Mouse (Mus musculus) lung, embryonic 16.5 days (tissue): ENCODE measurements at regions not wholly inside any gene's neighbourhood (a gene's known extent, or its start where the extent isn't known, plus 50 kb on each side); places are given as distances from the start of the nearest gene placed in this dataset.
"Not testable (repeated sequence)": the region's sequence is repeated elsewhere in the genome, so short reads cannot be mapped to it uniquely, and the experiment has no call there.

Experiments used
- ATAC-seq: fragments of 200-750 bp; cut with Nextera tagmentation; 2 replicates; pipeline ENCODE4 v1.8.0; 2017; ENCODE audit warnings: low read depth, mild to moderate bottlenecking, moderate library complexity
- H3K27ac ChIP-seq: fragments of 300-500 bp; sonication (generic); 2 replicates; pipeline ENCODE4 v1.5.1; 2014; ENCODE audit warnings: mild to moderate bottlenecking, control low read depth, low read length
- H3K27me3 ChIP-seq: fragments of 300-500 bp; sonication (generic); 2 replicates; pipeline ENCODE4 v1.6.1; 2014; ENCODE audit warnings: low read depth, low read length, mixed read lengths; ENCODE audit not compliant: control insufficient read depth, insufficient read depth
- H3K36me3 ChIP-seq: fragments of 300-500 bp; sonication (generic); 2 replicates; pipeline ENCODE4 v1.6.1; 2014; ENCODE audit warnings: low read length; ENCODE audit not compliant: control insufficient read depth, insufficient read depth
- H3K4me1 ChIP-seq: fragments of 300-500 bp; sonication (generic); replicated peaks from 2 replicates; pipeline ENCODE4 v1.6.1; 2014; ENCODE audit warnings: low read length, mixed read lengths; ENCODE audit not compliant: control insufficient read depth, insufficient read depth
- H3K4me2 ChIP-seq: fragments of 300-500 bp; sonication (generic); 2 replicates; pipeline ENCODE4 v1.6.1; 2014; ENCODE audit warnings: low read depth, low read length, control low read depth
- H3K4me3 ChIP-seq: fragments of 300-500 bp; sonication (generic); 2 replicates; pipeline ENCODE4 v1.5.1; 2014; ENCODE audit warnings: mild to moderate bottlenecking, low read length, control low read depth
- H3K9ac ChIP-seq: fragments of 300-500 bp; sonication (generic); 2 replicates; pipeline ENCODE4 v1.6.1; 2014; ENCODE audit warnings: low read length, control low read depth
- H3K9me3 ChIP-seq: fragments of 300-500 bp; sonication (generic); 2 replicates; pipeline ENCODE4 v1.6.1; 2016; ENCODE audit warnings: low read length; ENCODE audit not compliant: control insufficient read depth
- WGBS: fragments of 180-500 bp; shearing (Covaris S2); extraction: QIAGEN DNeasy Blood & Tissue Kit; methylation state at CpG from one replicate; pipeline ENCODE4 v1.1.7; 2014; 5-methylcytosine and 5-hydroxymethylcytosine counted together

DNA sequence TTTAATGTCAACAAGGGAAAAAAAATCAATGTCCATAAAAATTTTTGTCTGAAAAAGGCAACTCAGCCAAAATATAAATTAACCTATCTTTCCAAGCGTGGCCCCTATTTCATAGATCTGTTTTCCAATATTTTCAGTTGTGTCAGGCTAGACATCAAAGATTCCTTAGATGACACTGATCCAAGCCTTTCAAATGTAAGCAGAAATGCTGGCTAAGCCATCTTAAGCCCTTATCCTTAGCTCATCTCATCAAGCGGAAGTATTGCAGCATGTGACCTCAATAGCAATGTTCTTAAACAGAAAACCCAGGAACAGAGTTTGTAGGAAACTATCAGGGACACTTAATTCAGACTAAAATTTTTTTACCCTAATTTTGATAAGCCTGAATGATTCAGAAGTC lies 327.8 kb upstream of the Cypt12 start:
- H3K4me2 ChIP-seq, result no peak overlapping the region
- no peaks in the 10 kb centered on the region for H3K4me1 ChIP-seq
- H3K9ac ChIP-seq, result no peak overlapping the region
- H3K9me3 ChIP-seq, result no peaks in the 10 kb centered on the region
- 77% methylated on average over 2 of the region's 2 CpGs for WGBS
- no peak overlapping the region for H3K27ac ChIP-seq
- ATAC-seq, result no peak
- H3K27me3 ChIP-seq, result no peaks in the 10 kb centered on the region
- no peaks in the 10 kb centered on the region for H3K36me3 ChIP-seq
- no peak overlapping the region for H3K4me3 ChIP-seq

DNA sequence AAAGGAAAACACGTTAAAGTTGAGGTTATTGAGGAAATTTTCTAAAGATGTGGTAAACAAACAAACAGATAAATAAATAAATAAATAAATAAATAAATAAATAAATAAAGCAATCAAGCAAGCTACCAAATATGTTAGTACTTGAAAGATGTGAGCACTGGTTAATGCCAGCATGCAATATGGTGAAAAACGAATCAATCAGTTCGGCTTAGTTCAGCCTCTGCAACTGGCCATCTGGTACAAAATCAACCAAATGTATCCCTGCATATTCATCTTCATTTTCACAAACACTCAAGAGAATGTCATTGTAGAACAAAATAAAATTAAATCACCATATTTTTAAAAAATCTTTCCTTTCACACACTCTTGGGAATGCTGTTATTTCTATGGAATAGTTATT lies 315.7 kb upstream of the Cypt12 start:
- H3K4me3 ChIP-seq, result no peak overlapping the region
- no peak overlapping the region for H3K9ac ChIP-seq
- H3K27ac ChIP-seq, result no peak overlapping the region
- no peaks in the 10 kb centered on the region for H3K9me3 ChIP-seq
- H3K4me2 ChIP-seq, result no peak overlapping the region
- no peaks in the 10 kb centered on the region for H3K36me3 ChIP-seq
- 81% methylated on average over 3 of the region's 3 CpGs for WGBS
- no peaks in the 10 kb centered on the region for H3K27me3 ChIP-seq
- no peaks in the 10 kb centered on the region for H3K4me1 ChIP-seq
- no peak for ATAC-seq

DNA sequence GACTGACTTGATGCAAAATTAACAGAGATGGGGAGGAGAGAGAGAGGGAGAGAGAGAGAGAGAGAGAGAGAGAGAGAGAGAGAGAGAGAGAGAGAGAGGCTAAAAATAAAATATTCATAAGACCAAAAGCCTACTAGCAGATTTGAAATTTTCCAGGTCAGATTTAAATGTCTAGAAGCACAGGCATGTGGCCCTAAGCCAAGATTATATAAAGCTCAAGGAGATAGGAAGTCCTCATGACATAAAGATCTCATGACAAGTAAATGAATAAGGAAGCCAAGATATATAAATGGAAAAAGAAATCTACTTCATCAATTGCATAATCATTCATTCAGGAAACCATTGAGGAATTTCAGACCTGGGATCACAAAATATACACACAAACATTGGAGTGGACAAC lies 311.9 kb upstream of the Cypt12 start:
- no peak overlapping the region for H3K27ac ChIP-seq
- no peaks in the 10 kb centered on the region for H3K4me1 ChIP-seq
- no peak overlapping the region for H3K4me2 ChIP-seq
- no peaks in the 10 kb centered on the region for H3K9me3 ChIP-seq
- no peak overlapping the region for H3K4me3 ChIP-seq
- no peak overlapping the region for H3K9ac ChIP-seq
- no peaks in the 10 kb centered on the region for H3K36me3 ChIP-seq
- no peak for ATAC-seq
- no peaks in the 10 kb centered on the region for H3K27me3 ChIP-seq

- H3K4me3 ChIP-seq, H3K27me3 ChIP-seq, H3K4me1 ChIP-seq, ATAC-seq, H3K9ac ChIP-seq, H3K36me3 ChIP-seq, H3K4me2 ChIP-seq, H3K9me3 ChIP-seq, H3K27ac ChIP-seq: not testable (repeated sequence)
- WGBS, result 79% methylated on average over 2 of the region's 2 CpGs
Measured at GRCm38 (mm10) chr3:17659988-17660387, 288.2 kb upstream of the Cypt12 start.

DNA sequence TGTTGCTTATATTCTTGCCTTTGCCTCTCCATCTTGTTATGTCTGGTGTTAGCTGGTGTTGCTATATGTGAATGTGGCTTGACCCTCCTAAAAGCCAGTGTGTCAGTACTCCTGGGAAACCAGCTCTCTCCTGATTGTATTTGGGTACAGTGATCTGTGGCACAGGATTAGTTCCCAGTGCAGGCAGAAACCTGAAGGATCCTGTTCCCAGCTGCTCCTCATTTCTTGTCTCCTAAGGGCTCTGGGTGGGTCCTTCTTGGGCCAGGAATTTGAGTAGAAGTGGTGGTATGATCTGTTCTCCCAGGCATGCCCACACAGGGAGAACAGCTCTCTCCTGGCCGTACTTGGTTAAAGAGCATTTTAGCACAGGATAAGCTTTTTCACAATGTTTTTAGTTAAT lies 286.2 kb upstream of the Cypt12 start:
- Histone ChIP-seq H3K9ac (no peak overlapping the region), H3K27me3 (no peaks in the 10 kb centered on the region), H3K36me3 (no peaks in the 10 kb centered on the region), H3K4me1 (no peaks in the 10 kb centered on the region), H3K9me3 (no peaks in the 10 kb centered on the region), H3K4me3 (no peak overlapping the region), H3K27ac (no peak overlapping the region), H3K4me2 (no peak overlapping the region)
- 67% methylated on average over 1 of the region's 1 CpGs for WGBS
- no peak for ATAC-seq

- no peaks in the 10 kb centered on the region for H3K36me3 ChIP-seq
- no peaks in the 10 kb centered on the region for H3K4me1 ChIP-seq
- no peak overlapping the region for H3K9ac ChIP-seq
- ATAC-seq, result no peak
- no peak overlapping the region for H3K4me2 ChIP-seq
- WGBS, result 56% methylated on average over 1 of the region's 1 CpGs
- no peaks in the 10 kb centered on the region for H3K27me3 ChIP-seq
- no peaks in the 10 kb centered on the region for H3K9me3 ChIP-seq
- no peak overlapping the region for H3K4me3 ChIP-seq
- no peak overlapping the region for H3K27ac ChIP-seq
Measured at GRCm38 (mm10) chr3:17667016-17667415, 281.2 kb upstream of the Cypt12 start.

DNA sequence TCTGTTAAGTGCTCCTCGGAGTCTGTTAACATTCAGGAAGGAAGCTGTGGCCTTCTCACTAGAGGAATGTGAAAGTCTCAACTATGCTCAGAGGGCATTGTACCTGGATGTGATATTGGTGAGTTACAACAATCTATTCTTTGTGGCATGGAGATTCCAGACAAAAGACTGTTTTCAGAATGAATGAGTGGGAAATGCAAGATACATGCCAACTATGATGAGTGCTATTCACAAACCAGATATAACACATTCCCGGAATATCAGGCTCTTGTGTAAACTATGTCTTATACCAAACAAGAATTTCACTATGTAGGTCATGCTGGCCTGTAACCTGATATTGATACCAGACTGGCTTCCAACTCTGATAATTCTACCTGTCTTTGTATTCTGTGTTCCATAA lies 279.4 kb upstream of the Cypt12 start:
- Histone ChIP-seq H3K9me3 (no peaks in the 10 kb centered on the region), H3K9ac (no peak overlapping the region), H3K27ac (no peak overlapping the region), H3K4me3 (no peak overlapping the region), H3K4me1 (no peaks in the 10 kb centered on the region), H3K4me2 (no peak overlapping the region), H3K36me3 (no peaks in the 10 kb centered on the region), H3K27me3 (no peaks in the 10 kb centered on the region)
- no peak for ATAC-seq
- WGBS, result 60% methylated on average over 2 of the region's 2 CpGs
